Mouse (Mus musculus) heart, adult 10 weeks (tissue): ENCODE results near the gene Tnip2. TPM values are rescaled to one million over a fixed set of nuclear protein-coding genes. Genes with fewer than 3 reads are reported as not detected.

Experiments used
- polyA plus RNA-seq: library from polyadenylated mRNA; stranded (reverse); fragments of 350-450 nt; fragmentation: Illumina TruSeq; extraction: RNeasy Lipid Tissue Mini Kit (QIAGEN cat#74804); gene quantifications from one replicate; pipeline ENCODE4 v1.2.3, GENCODE M21; 2014; ENCODE audit warnings: low read depth, low replicate concordance

Gene Tnip2
- 13.7 TPM for polyA plus RNA-seq

DNA sequence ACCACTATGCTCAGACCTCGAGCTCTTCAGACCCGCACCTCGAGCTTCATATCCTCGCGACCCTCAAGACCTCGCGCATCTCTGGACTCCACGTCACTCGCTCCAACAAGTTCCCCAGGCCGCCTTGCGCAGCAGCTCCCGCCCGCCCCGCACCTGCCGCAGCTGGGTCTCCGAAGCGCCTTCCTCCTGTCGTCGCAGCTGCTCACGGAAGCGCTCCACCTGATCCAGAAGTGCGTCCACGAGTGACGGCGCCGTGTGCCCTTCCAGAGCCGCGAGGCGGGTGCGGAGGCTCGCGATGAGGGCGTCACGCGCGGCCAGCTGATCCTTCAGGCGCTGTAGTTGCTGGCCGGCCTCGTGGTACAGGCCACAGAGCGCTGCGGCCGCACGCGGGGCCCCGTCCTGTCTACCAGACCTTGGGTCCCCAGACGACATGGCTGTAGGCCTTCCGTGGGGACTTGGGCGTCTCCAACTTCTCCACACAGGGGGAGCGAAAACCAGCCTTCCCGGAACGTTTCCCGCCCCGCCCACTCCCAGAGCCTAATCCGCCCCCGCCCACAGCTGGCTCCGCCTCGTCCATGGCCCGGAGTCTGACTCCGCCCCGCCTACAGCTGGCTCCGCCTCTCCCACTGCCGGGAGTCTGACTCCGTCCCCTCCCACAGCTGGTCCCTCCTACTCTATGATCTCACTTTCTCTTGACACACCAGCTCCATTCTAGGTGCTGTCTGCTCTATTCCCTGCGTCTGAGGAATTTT, at the start of gene Tnip2:
Gene Tnip2, minus strand, starts transcription at position 526 of the 752 bp plus-strand sequence.

DNA sequence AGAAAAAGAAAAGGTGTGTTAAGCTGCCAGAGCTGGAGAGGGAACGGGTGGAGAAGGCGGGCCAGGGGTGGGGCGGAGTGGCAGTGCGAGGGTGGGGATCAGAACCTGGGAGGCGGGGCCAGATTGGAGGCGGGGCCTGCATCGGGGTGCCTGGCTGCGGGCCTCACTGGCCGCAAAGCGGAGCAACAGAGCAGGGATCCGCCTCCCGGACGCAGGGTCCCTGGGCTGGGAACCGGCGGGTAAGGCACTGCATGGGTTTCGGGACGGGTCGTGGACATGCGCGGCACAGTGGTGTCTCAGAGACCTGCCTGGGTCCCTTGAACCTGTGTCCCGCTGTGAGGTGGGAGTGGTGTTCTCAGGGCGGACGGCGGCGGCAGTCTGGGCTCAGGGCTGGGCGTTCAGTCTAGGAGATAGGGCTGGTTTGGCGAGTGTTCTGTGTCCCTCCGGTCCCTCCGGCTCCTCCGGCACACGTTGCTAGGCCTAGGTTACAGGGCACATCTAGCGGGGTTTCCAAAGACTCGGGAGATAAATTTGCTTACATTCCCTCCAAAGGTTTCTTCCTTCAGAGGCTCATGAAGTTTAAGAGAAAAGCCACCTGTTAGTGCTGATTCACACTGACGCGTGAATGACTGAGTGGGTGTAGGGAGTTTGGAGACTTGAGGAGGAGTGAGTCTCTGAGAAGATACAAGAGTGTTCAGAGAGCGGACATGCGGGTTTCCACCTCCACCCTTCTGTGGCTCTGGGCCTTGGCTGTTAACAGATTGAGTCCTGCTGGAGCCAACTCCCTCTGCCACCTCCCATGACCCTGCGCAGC, 12.1 kb upstream of the Tnip2 start, which contains the start of gene Sh3bp2:
Gene Sh3bp2, plus strand, starts transcription at position 176 of the 814 bp plus-strand sequence.

Other genes with a start within 250 kb of the Tnip2 start
- gene Zfyve28, start 225.5 kb downstream of the Tnip2 start, polyA plus RNA-seq, result 0.71 TPM
- not detected for gene Cfap99, start 225.4 kb downstream of the Tnip2 start, polyA plus RNA-seq
- gene Rnf4, start 177.7 kb downstream of the Tnip2 start, polyA plus RNA-seq, result 29.3 TPM
- gene Fam193a, start 144.1 kb downstream of the Tnip2 start, polyA plus RNA-seq, result 12.8 TPM
- gene Sh3bp2, start 11.8 kb upstream of the Tnip2 start, polyA plus RNA-seq, result 2.4 TPM
- 117 TPM for gene Add1, start 59.7 kb upstream of the Tnip2 start, polyA plus RNA-seq
- gene Mfsd10, start 123.2 kb upstream of the Tnip2 start, polyA plus RNA-seq, result 18.5 TPM
- gene Nop14, start 146.2 kb upstream of the Tnip2 start, polyA plus RNA-seq, result 17.2 TPM
- 5.7 TPM for gene Grk4, start 146.4 kb upstream of the Tnip2 start, polyA plus RNA-seq
- gene Htt, start 247.7 kb upstream of the Tnip2 start, polyA plus RNA-seq, result 8.1 TPM